Mouse (Mus musculus): ENCODE data around the gene Zp1. TPM values are rescaled to one million over a fixed set of nuclear protein-coding genes. Genes with fewer than 3 reads are reported as not detected.
A peak's percentile ranks its signal among the peaks of the same experiment; 100 is the strongest.

Zp1 gene
- total RNA-seq (2021) = not detected
- long read RNA-seq, experiment 1 = 0 reads
- long read RNA-seq, experiment 2, partial matches to known transcripts = 1 of 1 reads
- long read RNA-seq, experiment 2, other reads (novel, unspliced or antisense) = 0 of 1 reads

DNA sequence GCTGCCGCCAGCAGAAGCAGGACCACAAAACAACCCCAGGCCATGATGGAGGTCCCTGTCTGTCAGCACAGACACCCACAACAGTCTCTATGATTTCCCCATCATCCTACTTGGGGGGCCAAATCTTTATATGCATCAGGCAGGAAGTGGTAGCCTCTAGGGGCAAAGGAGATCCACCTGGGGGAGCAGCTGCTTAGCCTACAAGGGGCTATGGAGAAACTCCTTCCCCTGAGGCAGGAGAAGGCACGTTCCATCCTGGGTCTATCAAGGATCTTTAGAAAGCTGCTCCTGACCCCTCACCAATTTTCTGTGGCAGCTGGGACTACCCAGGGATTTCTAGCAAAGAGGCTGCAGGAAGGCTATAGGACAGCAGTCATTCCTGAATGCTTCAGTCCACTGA lies at the start of gene Zp1:
Zp1 (minus strand) TSS at position 101 of the 400 bp plus-strand sequence.
- no peak for DNase-seq
- TF ChIP-seq CTCF (IDR thresholded peaks at IDR 0.05) = no peak
- intact Hi-C loops (cut with DNase I) = no loop called here

GRCm38 (mm10) chr19:10968578-10968977 lies 48.1 kb upstream of the Zp1 start:
- TF ChIP-seq CTCF (IDR thresholded peaks at IDR 0.05) = no peak
- intact Hi-C loops (cut with DNase I) = no loop called here
- H3K4me3 ChIP-seq = no peak overlapping the region
- no peak overlapping the region for H3K27ac ChIP-seq
- DNase-seq = peak; percentile 57

More for the DNA sequence above, at the start of gene Zp1:
- no peak within 1 kb of the TSS for H3K4me3 ChIP-seq
- no peak within 1 kb of the TSS for H3K27ac ChIP-seq

DNA sequence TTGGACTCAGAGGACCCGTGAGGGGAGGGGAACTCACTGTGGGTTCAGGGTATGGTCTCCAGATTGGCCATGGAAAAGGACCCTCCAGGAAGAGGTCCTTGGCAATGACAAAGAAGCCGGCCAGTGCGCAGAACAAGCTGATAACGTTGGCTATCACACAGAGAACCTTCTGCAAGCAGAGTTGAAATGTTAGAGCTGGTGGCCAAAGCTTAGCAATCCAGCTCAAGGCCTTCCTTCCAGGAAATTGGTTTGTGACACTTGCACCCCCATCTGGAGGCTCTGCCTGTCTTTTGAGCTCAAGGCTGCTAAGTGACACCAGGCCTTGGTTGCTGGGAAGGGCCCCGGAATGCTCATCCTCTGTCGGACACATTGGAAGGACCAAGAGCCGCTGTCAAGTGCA lies 45.3 kb upstream of the Zp1 start:
- TF ChIP-seq CTCF (IDR thresholded peaks at IDR 0.05) = no peak
- Histone ChIP-seq H3K4me3 (no peak overlapping the region), H3K27ac (no peak overlapping the region)
- DNase-seq = no peak
- intact Hi-C loops (cut with DNase I) = no loop called here

- Histone ChIP-seq H3K27ac (no peak overlapping the region), H3K4me3 (no peak overlapping the region)
- DNase-seq = no peak
- intact Hi-C loops (cut with DNase I) = loop anchor here (2.0 kb wide), 3 partner anchors 51 to 281 kb away; partner anchors contain the start of gene Pga5
- TF ChIP-seq CTCF (IDR thresholded peaks at IDR 0.05) = no peak
These were observed 39.5 kb upstream of the Zp1 start for GRCm38 (mm10) chr19:10959978-10960346.

DNA sequence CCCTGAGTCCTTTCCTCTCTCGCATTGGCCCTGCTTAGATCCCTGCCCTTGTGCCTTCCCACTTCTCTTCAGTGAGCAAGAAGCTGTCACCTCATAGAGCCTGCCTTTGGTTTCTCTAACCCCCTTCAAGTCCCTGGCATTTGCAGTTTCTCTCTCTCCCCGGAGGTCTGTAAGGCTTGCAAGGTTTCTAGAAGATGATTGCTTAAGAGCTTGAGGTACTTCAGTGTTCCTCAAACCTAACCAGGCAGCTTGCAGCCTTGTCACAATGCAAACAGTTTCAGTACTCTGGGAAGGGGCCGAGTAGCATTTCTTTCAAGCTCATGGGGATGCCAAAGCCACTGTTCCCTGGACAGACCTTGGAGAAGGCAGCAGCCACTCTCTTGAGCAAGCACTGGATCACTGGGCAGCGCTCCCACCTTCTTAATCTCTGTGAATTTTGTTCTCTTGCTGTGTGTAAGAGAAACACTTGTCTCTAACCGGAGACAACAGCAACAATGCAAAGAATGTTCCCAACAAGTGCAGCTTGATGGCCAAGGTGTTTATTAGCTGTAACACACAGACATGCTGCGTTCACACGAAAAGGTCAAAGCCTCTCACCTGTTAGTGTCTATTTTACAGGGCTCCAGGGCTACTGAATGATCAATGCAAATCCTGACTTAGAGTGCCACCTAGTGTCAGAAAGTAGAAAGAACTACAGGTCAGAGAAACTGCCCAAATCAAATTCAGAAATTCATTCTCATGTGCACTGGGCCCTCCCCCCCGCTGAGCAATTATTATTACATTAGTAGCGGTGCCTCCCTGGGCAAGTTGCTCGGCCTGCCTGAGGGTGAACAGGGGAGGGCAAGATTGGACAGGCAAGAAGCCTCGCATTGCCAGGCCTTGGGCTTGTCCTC lies 38.9 kb upstream of the Zp1 start:
- peak; percentile 84 for TF ChIP-seq CTCF (IDR thresholded peaks at IDR 0.05)
- Histone ChIP-seq H3K4me3 (no peak overlapping the region; the same call in 1 of the 2 replicates), H3K27ac (peak overlapping the region; percentile 80)
- intact Hi-C loops (cut with DNase I) = loop anchor here (2.0 kb wide), 3 partner anchors 51 to 281 kb away; partner anchors contain the start of gene Pga5
- DNase-seq = peak; percentile 61

GRCm38 (mm10) chr19:10952021-10952939 lies 31.8 kb upstream of the Zp1 start:
- peak overlapping the region; percentile 47 for H3K4me3 ChIP-seq
- H3K27ac ChIP-seq = peak overlapping the region; percentile 93
- no peak for TF ChIP-seq CTCF (IDR thresholded peaks at IDR 0.05)
- peak; percentile 84 for DNase-seq
- intact Hi-C loops (cut with DNase I) = no loop called here

DNA sequence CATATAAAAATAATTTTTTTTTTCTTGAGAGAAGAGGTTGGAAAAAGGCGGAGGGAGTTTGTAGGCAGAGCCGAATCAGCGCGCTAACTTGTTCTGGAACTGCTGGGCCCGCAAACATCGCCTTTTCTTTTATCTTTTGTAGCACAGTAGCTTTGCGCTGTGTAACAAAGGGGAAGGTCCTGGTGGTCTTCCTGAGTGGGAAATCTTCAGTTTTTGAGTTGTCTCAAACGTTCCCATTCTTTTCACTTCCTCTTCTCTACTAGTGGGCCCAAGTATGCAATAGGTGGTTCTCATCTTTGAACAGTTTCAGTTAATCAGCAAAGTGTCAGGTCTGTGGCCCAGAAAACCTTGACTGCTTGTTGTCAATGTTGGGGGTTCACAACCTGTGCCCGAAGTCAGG lies 29.1 kb upstream of the Zp1 start:
- DNase-seq = no peak
- peak overlapping the region; percentile 93 for H3K27ac ChIP-seq
- H3K4me3 ChIP-seq = peak overlapping the region; percentile 92
- TF ChIP-seq CTCF (IDR thresholded peaks at IDR 0.05) = no peak
- intact Hi-C loops (cut with DNase I) = no loop called here

DNA sequence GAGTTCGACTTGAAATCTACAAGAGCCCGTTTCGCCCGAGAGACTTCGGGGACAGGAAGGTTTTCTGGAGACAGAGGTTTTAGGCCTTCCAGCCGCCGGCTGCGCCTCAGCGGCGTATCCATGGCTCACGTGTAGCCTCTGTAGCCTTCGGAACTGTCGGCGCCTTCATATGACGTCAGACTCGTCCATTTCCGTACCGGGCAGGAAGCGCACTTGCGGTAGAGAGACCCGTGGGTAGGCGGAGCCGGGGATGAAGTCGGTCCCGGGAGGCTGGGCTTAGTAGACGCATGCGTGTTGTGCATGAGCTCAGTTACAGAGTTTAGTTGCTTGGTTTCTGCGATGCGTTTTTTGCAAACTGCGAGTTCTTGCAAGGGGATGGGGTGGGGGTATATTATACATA lies 28.7 kb upstream of the Zp1 start, which contains the start of gene Ccdc86:
Ccdc86 (minus strand) TSS at position 155 of the 400 bp plus-strand sequence.
- peak within 1 kb of the TSS; percentile 92 for H3K4me3 ChIP-seq
- intact Hi-C loops (cut with DNase I) = no loop called here
- DNase-seq = peak; percentile 97
- peak within 1 kb of the TSS; percentile 93 for H3K27ac ChIP-seq
- no peak for TF ChIP-seq CTCF (IDR thresholded peaks at IDR 0.05)

DNA sequence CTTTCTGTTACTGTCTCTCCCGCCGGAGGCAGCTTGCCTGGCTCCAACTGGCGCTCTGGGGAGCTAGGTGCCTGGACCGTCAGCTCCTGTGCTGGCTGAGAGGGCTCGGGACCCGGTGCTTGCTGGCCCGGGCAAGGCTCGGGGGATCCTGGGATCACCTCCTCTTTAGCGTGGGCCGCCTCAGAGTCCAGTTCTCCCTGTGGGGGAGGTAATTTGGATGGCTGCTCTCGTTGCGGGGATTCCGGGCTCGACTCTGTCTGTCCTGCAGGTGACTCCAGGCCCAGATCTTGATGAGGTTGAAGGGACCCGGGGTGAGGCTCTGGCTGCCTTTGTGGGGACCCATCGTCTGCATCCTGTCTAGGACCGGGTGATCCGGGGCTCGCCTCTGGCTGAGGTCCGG lies 28.0 kb upstream of the Zp1 start:
- intact Hi-C loops (cut with DNase I) = no loop called here
- no peak for TF ChIP-seq CTCF (IDR thresholded peaks at IDR 0.05)
- peak overlapping the region; percentile 93 for H3K27ac ChIP-seq
- DNase-seq = no peak
- peak overlapping the region; percentile 92 for H3K4me3 ChIP-seq

DNA sequence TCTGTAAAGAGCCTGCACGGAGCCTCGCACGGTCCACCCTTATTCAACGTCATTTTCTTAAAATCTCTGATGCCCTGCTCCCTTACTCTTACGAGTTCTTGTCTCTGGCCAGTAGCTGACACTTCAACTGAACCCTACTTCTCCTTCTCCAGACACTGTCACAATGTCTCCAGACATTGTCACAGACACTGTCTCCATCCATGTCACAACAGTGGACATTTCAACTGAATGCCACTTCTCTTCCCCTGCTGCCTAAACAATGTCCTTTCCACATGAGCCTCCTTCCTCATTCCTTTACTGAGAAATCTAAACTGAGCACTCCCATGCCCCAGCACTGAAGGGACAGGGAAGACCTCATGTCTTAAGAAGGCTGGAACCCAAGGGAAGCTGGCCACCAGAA lies 26.8 kb upstream of the Zp1 start:
- Histone ChIP-seq H3K27ac (no peak overlapping the region), H3K4me3 (peak overlapping the region; percentile 92)
- no peak for DNase-seq
- TF ChIP-seq CTCF (IDR thresholded peaks at IDR 0.05) = no peak
- intact Hi-C loops (cut with DNase I) = no loop called here

- no peak for DNase-seq
- Histone ChIP-seq H3K4me3 (no peak overlapping the region; the same call in 1 of the 2 replicates), H3K27ac (no peak overlapping the region)
- TF ChIP-seq CTCF (IDR thresholded peaks at IDR 0.05) = no peak
- intact Hi-C loops (cut with DNase I) = no loop called here
These were observed 26.1 kb upstream of the Zp1 start for GRCm38 (mm10) chr19:10946506-10946905.

DNA sequence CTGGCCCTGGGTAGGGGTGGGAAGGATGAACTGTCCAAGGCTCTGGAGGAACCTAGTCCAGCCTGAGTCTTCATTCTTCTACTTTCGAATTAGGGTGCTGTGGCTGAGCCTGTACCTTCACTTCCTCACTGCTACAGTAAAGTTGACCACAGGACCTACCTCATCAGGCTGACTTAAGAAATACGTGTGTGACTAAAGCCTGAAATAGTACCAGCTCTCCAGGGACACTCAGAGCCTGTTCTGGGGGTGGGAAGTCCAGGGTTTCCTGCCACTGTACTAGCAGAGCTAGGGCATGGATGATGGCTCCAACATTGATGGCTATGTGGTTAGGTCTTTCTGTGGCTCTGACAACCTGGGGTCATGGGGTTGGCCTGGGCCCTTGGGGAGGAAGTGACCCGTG lies 23.5 kb upstream of the Zp1 start:
- no peak for DNase-seq
- intact Hi-C loops (cut with DNase I) = no loop called here
- TF ChIP-seq CTCF (IDR thresholded peaks at IDR 0.05) = no peak
- H3K4me3 ChIP-seq = no peak overlapping the region
- H3K27ac ChIP-seq = no peak overlapping the region

Measured in gastrocnemius, adult 2 months (tissue).